Mouse (Mus musculus) hindbrain, embryonic 13.5 days (tissue): Measurements from ENCODE around the gene Sumf1. TPM values are rescaled to one million over a fixed set of nuclear protein-coding genes. Genes with fewer than 3 reads are reported as not detected.

Experiments used
- ATAC-seq: fragments of 200-750 bp; cut with Nextera tagmentation; 2 replicates; pipeline ENCODE4 v1.8.0; 2017; ENCODE audit warnings: moderate TSS enrichment; ENCODE audit not compliant: low FRiP score
- H3K27ac ChIP-seq: fragments of 300-500 bp; sonication (generic); 2 replicates; pipeline ENCODE4 v1.5.1; 2015; ENCODE audit warnings: inconsistent platforms, mild to moderate bottlenecking, moderate library complexity
- H3K27me3 ChIP-seq: fragments of 300-500 bp; sonication (generic); 2 replicates; pipeline ENCODE4 v1.6.1; 2015; ENCODE audit warnings: mild to moderate bottlenecking, inconsistent platforms
- H3K36me3 ChIP-seq: fragments of 300-500 bp; sonication (generic); 2 replicates; pipeline ENCODE4 v1.6.1; 2015; ENCODE audit warnings: mild to moderate bottlenecking, inconsistent platforms
- H3K4me1 ChIP-seq: fragments of 300-500 bp; sonication (generic); replicated peaks from 2 replicates; pipeline ENCODE4 v1.6.1; 2015; ENCODE audit warnings: inconsistent platforms
- H3K4me2 ChIP-seq: fragments of 300-500 bp; sonication (generic); 2 replicates; pipeline ENCODE4 v1.6.1; 2015; ENCODE audit warnings: inconsistent platforms, mild to moderate bottlenecking, moderate library complexity
- H3K4me3 ChIP-seq: fragments of 300-500 bp; sonication (generic); 2 replicates; pipeline ENCODE4 v1.5.1; 2015; ENCODE audit warnings: mild to moderate bottlenecking, inconsistent platforms
- H3K9ac ChIP-seq: fragments of 300-500 bp; sonication (generic); 2 replicates; pipeline ENCODE4 v1.6.1; 2015; ENCODE audit warnings: mild to moderate bottlenecking, inconsistent platforms
- H3K9me3 ChIP-seq: fragments of 300-500 bp; sonication (generic); 2 replicates; pipeline ENCODE4 v1.6.1; 2016; ENCODE audit warnings: inconsistent platforms
- whole genome bisulfite sequencing: fragments of 180-500 bp; shearing (Covaris S2); methylation state at CpG from one replicate; pipeline ENCODE4 v1.1.7; 2015; 5-methylcytosine and 5-hydroxymethylcytosine counted together
- polyA plus RNA-seq: library from polyadenylated mRNA; unstranded; fragments of >200 nt; fragmentation: Nextera tagmentation; extraction: Ambion mirVana; gene quantifications from 2 replicates; pipeline ENCODE4 v1.2.1, GENCODE M21; 2015

Sumf1 gene
- polyA plus RNA-seq, 1 experiment from 2014 or later = 11.7 TPM

GRCm38 (mm10) chr6:108065583-108065982 lies 119.8 kb downstream of the Sumf1 start:
- Histone ChIP-seq H3K4me2 (peak overlapping the region; percentile 58), H3K9ac (peak overlapping the region; percentile 66), H3K9me3 (no peaks in the 10 kb centered on the region), H3K27me3 (no peaks in the 10 kb centered on the region), H3K4me1 (no peaks in the 10 kb centered on the region), H3K36me3 (peaks cover 9% of the 10 kb centered on the region; the same call in 1 of the 2 replicates), H3K27ac (peak overlapping the region; percentile 93), H3K4me3 (peak overlapping the region; percentile 54)
- 19% methylated on average over 6 of the region's 6 CpGs for WGBS
- ATAC-seq = no peak

DNA sequence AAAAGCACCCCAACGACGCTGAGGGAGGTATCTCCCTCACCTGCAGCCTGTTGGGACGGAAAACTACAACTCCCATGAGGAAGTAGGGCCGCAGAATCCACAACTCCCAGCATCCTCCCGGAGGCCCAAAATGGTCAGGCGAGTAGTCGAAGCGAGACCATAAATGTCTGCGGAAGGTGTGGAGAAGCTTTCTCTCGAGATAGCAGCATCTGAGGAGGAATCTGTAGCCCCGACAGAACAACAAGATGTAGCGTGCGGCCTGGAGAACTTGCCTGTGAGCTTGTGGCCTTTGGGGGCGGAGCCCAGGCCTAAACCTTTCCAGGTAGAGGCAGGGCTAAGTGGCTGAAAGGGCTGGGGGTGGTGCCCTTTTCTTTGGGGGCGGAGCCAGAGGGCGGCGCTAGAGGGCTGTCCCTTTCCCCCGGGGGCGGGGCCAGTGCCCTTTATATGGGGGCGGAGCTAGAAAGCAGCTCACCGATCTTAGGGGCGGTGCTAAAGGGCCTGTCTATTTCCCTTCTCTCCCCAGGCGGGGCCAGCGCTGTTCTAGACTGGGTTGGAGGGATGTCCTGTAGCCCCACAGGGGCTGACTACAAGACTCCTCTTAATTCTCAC lies 120.4 kb downstream of the Sumf1 start, which contains the start of gene Setmar:
Gene Setmar (plus strand): TSS at position 128 of the 609 bp plus-strand sequence.
- 1% methylated on average over 24 of the region's 24 CpGs for WGBS
- peak within 1 kb of the TSS; percentile 66 for H3K9ac ChIP-seq
- H3K4me1 ChIP-seq = no peaks in the 10 kb centered on the region
- H3K9me3 ChIP-seq = no peaks in the 10 kb centered on the region
- H3K4me3 ChIP-seq = peak within 1 kb of the TSS; percentile 54
- no peaks in the 10 kb centered on the region for H3K27me3 ChIP-seq
- H3K4me2 ChIP-seq = peak within 1 kb of the TSS; percentile 58
- peak; percentile 98 for ATAC-seq
- peak within 1 kb of the TSS; percentile 93 for H3K27ac ChIP-seq
- peaks cover 6% of the 10 kb centered on the region; the same call in 1 of the 2 replicates for H3K36me3 ChIP-seq

DNA sequence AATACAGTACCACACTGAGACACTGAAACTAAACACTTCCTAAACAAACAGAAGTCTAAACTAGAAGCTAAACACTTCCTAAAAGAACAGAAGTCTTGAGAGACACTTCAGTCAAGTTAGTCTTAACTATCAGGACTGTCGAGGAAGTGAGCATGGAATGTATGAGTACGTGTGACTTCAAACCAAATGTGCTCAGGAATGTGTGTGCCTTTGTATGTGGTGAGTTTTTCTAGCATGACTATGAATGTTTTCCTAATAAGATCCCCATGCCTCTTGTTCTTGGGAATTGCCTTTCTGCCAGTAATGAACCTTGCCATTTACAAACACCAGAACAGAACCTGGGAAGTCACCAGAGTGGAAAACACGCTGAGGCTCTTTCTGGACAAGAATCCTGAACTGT lies 124.3 kb downstream of the Sumf1 start:
- H3K4me2 ChIP-seq = no peak overlapping the region
- no peak overlapping the region for H3K9ac ChIP-seq
- WGBS = 83% methylated on average over 3 of the region's 3 CpGs
- no peak overlapping the region for H3K4me3 ChIP-seq
- no peak overlapping the region for H3K27ac ChIP-seq
- H3K36me3 ChIP-seq = no peaks in the 10 kb centered on the region
- H3K27me3 ChIP-seq = no peaks in the 10 kb centered on the region
- H3K4me1 ChIP-seq = no peaks in the 10 kb centered on the region
- ATAC-seq = no peak
- H3K9me3 ChIP-seq = no peaks in the 10 kb centered on the region

GRCm38 (mm10) chr6:108058066-108058465 lies 127.3 kb downstream of the Sumf1 start:
- H3K4me3 ChIP-seq = no peak overlapping the region
- no peak for ATAC-seq
- 93% methylated on average over 5 of the region's 5 CpGs for WGBS
- no peaks in the 10 kb centered on the region for H3K4me1 ChIP-seq
- no peaks in the 10 kb centered on the region for H3K9me3 ChIP-seq
- no peak overlapping the region for H3K9ac ChIP-seq
- H3K27ac ChIP-seq = no peak overlapping the region
- H3K4me2 ChIP-seq = no peak overlapping the region
- no peaks in the 10 kb centered on the region for H3K36me3 ChIP-seq
- H3K27me3 ChIP-seq = no peaks in the 10 kb centered on the region

GRCm38 (mm10) chr6:108057353-108057752 lies 128.0 kb downstream of the Sumf1 start:
- H3K27me3 ChIP-seq = no peaks in the 10 kb centered on the region
- no peak overlapping the region for H3K9ac ChIP-seq
- H3K4me2 ChIP-seq = no peak overlapping the region
- WGBS = 79% methylated on average over 4 of the region's 4 CpGs
- H3K36me3 ChIP-seq = no peaks in the 10 kb centered on the region
- no peaks in the 10 kb centered on the region for H3K9me3 ChIP-seq
- H3K4me1 ChIP-seq = no peaks in the 10 kb centered on the region
- no peak for ATAC-seq
- no peak overlapping the region for H3K4me3 ChIP-seq
- H3K27ac ChIP-seq = no peak overlapping the region

Other genes with a start within 250 kb of the Sumf1 start
- gene Setmar, start 120.5 kb downstream of the Sumf1 start, polyA plus RNA-seq = 6.4 and 7.4 TPM in 2 replicates
- gene Itpr1, start 27.5 kb upstream of the Sumf1 start, polyA plus RNA-seq = 4.2 and 6.1 TPM in 2 replicates